Mouse (Mus musculus) adrenal gland, postnatal 0 days (tissue): ENCODE measurements around the gene Rtf1. TPM values are rescaled to one million over a fixed set of nuclear protein-coding genes. Genes with fewer than 3 reads are reported as not detected.

Source experiments
- polyA plus RNA-seq: library from polyadenylated mRNA; unstranded; fragments of >200 nt; fragmentation: Nextera tagmentation; extraction: Ambion mirVana; gene quantifications from 2 replicates; pipeline ENCODE4 v1.2.1, GENCODE M21; 2015

The Rtf1 gene
- 28.6 and 37.8 TPM in 2 replicates for polyA plus RNA-seq

GRCm38 (mm10) chr2:119674525-119675214 lies at the start of gene Rtf1:
TSS of gene Rtf1 (plus strand) at chr2:119675068.

GRCm38 (mm10) chr2:119662220-119663182 lies 12.4 kb upstream of the Rtf1 start, which contains the start of gene Ndufaf1:
TSS of gene Ndufaf1 (minus strand) at chr2:119662827.

GRCm38 (mm10) chr2:119741581-119742411 lies 66.9 kb downstream of the Rtf1 start, which contains the start of gene Itpka:
TSS of gene Itpka (plus strand) at chr2:119742337.

GRCm38 (mm10) chr2:119760251-119760650 lies 85.4 kb downstream of the Rtf1 start, which contains the start of gene Ltk:
TSS of gene Ltk (minus strand) at chr2:119760431.

Other genes with a start within 250 kb of the Rtf1 start
- 2.4 TPM in 2 replicates for gene Ino80, start 197.4 kb upstream of the Rtf1 start, polyA plus RNA-seq
- gene Exd1, start 127.4 kb upstream of the Rtf1 start, polyA plus RNA-seq, result 0.51 and 0.91 TPM in 2 replicates
- gene Chp1, start 127.4 kb upstream of the Rtf1 start, polyA plus RNA-seq, result 66.1 and 79.1 TPM in 2 replicates
- gene Nusap1, start 56.8 kb upstream of the Rtf1 start, polyA plus RNA-seq, result 26.1 and 27.4 TPM in 2 replicates
- gene Oip5, start 56.6 kb upstream of the Rtf1 start, polyA plus RNA-seq, result 9.8 and 12.9 TPM in 2 replicates
- 38.1 and 66.6 TPM in 2 replicates for gene Ndufaf1, start 12.2 kb upstream of the Rtf1 start, polyA plus RNA-seq
- 1.9 and 3.1 TPM in 2 replicates for gene Itpka, start 67.3 kb downstream of the Rtf1 start, polyA plus RNA-seq
- gene Ltk, start 85.4 kb downstream of the Rtf1 start, polyA plus RNA-seq, result 0.65 and 1.1 TPM in 2 replicates
- 10.3 and 16.3 TPM in 2 replicates for gene Rpap1, start 112.5 kb downstream of the Rtf1 start, polyA plus RNA-seq
- 6.6 and 7.1 TPM in 2 replicates for gene Tyro3, start 122.7 kb downstream of the Rtf1 start, polyA plus RNA-seq
- 12.7 and 16.0 TPM in 2 replicates for gene Mga, start 222.2 kb downstream of the Rtf1 start, polyA plus RNA-seq